Mouse (Mus musculus) lung, postnatal 0 days (tissue): ENCODE results near the gene Mrap2.

Source experiments
- CTCF ChIP-seq: IDR thresholded peaks from 2 replicates; pipeline ENCODE4 v1.5.1; 2016; ENCODE audit warnings: antibody characterized with exemption, mild to moderate bottlenecking
- EP300 ChIP-seq: IDR thresholded peaks from 2 replicates; pipeline ENCODE4 v1.6.1; 2016; ENCODE audit warnings: antibody characterized with exemption, mild to moderate bottlenecking, control low read depth

- TF ChIP-seq CTCF (no peak), EP300 (no peak)
Measured at GRCm38 (mm10) chr9:87152641-87153325, 8.7 kb downstream of the Mrap2 start.
